Mouse (Mus musculus) stomach, embryonic 15.5 days (tissue): ENCODE measurements at regions not wholly inside any gene's neighbourhood (a gene's known extent, or its start where the extent isn't known, plus 50 kb on each side); places are given as distances from the start of the nearest gene placed in this dataset.

Experiments
- ATAC-seq: fragments of 200-750 bp; cut with Nextera tagmentation; 2 replicates; pipeline ENCODE4 v1.8.0; 2017; ENCODE audit warnings: low read depth, moderate number of reproducible peaks, moderate TSS enrichment; ENCODE audit not compliant: insufficient read depth, low FRiP score
- H3K27ac ChIP-seq: fragments of 300-500 bp; sonication (generic); 2 replicates; pipeline ENCODE4 v1.5.1; 2015; ENCODE audit warnings: mild to moderate bottlenecking, inconsistent platforms
- H3K27me3 ChIP-seq: fragments of 300-500 bp; sonication (generic); replicated peaks from 2 replicates; pipeline ENCODE4 v1.6.1; 2015; ENCODE audit warnings: inconsistent platforms
- H3K36me3 ChIP-seq: fragments of 300-500 bp; sonication (generic); 2 replicates; pipeline ENCODE4 v1.6.1; 2015; ENCODE audit warnings: inconsistent platforms
- H3K4me1 ChIP-seq: fragments of 300-500 bp; sonication (generic); 2 replicates; pipeline ENCODE4 v1.6.1; 2015; ENCODE audit warnings: inconsistent platforms
- H3K4me2 ChIP-seq: fragments of 300-500 bp; sonication (generic); 2 replicates; pipeline ENCODE4 v1.6.1; 2015; ENCODE audit warnings: mild to moderate bottlenecking, inconsistent platforms
- H3K4me3 ChIP-seq: fragments of 300-500 bp; sonication (generic); replicated peaks from 2 replicates; pipeline ENCODE4 v1.5.1; 2015; ENCODE audit warnings: inconsistent platforms
- H3K9ac ChIP-seq: fragments of 300-500 bp; sonication (generic); 2 replicates; pipeline ENCODE4 v1.6.1; 2015; ENCODE audit warnings: inconsistent platforms
- H3K9me3 ChIP-seq: fragments of 300-500 bp; sonication (generic); 2 replicates; pipeline ENCODE4 v1.6.1; 2016; ENCODE audit warnings: inconsistent platforms
- WGBS: fragments of 180-500 bp; shearing (Covaris S2); methylation state at CpG from one replicate; pipeline ENCODE4 v1.1.7; 2015; 5-methylcytosine and 5-hydroxymethylcytosine counted together

DNA sequence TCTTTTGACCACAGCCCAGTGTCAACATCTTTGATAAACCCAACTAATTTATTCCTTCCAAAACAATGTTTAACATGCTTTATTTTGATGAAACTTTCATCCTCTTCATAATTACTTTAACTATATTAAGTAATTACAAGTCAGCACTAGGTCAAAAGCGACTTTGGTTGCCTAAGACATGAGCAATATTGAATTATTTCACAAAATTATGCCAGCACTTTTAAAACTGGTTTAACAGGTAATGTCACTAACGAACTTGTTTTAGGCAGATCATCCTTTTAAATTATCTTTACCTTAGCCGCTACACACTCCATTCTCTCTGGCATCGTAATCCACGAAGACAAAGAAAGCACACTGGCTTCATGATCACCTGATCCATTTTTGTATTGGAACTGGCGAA is 669.8 kb upstream of the Pou3f3 start:
- WGBS: 79% methylated on average over 6 of the region's 6 CpGs
- ATAC-seq: no peak
- Histone ChIP-seq H3K4me2 (no peak overlapping the region), H3K36me3 (no peaks in the 10 kb centered on the region), H3K27me3 (no peaks in the 10 kb centered on the region), H3K9me3 (no peaks in the 10 kb centered on the region), H3K9ac (no peak overlapping the region), H3K4me1 (no peaks in the 10 kb centered on the region), H3K4me3 (no peak overlapping the region), H3K27ac (no peak overlapping the region)

DNA sequence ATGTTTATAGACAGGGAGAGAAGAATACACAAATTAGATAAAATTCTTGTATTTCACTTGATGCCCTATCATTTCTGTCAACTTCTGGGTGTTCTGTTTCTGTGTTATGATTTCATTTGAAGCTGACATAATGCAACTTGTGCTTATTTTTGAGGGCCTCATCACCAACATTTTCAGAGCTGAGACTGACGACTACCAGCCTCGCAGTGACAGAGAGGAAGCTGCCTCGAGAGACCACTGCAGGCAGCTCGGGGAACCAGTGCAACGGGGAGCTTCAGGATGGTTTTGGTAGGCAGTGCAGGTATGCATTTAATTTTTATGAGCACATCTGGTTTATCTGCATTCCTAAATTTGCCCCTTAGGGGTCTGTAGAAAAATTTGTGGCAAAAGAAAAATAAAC is 669.1 kb upstream of the Pou3f3 start:
- H3K4me2 ChIP-seq: no peak overlapping the region
- H3K9ac ChIP-seq: no peak overlapping the region
- H3K9me3 ChIP-seq: no peaks in the 10 kb centered on the region
- WGBS: 64% methylated on average over 5 of the region's 5 CpGs
- no peaks in the 10 kb centered on the region for H3K27me3 ChIP-seq
- H3K4me3 ChIP-seq: no peak overlapping the region
- no peaks in the 10 kb centered on the region for H3K4me1 ChIP-seq
- no peak for ATAC-seq
- H3K27ac ChIP-seq: no peak overlapping the region
- no peaks in the 10 kb centered on the region for H3K36me3 ChIP-seq

GRCm38 (mm10) chr1:42033786-42034185 is 661.8 kb upstream of the Pou3f3 start:
- H3K36me3 ChIP-seq: no peaks in the 10 kb centered on the region
- H3K9me3 ChIP-seq: no peaks in the 10 kb centered on the region
- no peak overlapping the region for H3K4me3 ChIP-seq
- no peak for ATAC-seq
- H3K27ac ChIP-seq: no peak overlapping the region
- H3K27me3 ChIP-seq: no peaks in the 10 kb centered on the region
- H3K9ac ChIP-seq: no peak overlapping the region
- no peak overlapping the region for H3K4me2 ChIP-seq
- 88% methylated on average over 2 of the region's 2 CpGs for WGBS
- H3K4me1 ChIP-seq: no peaks in the 10 kb centered on the region

GRCm38 (mm10) chr1:42035371-42035770 is 660.2 kb upstream of the Pou3f3 start:
- H3K27ac ChIP-seq: no peak overlapping the region
- no peak for ATAC-seq
- whole genome bisulfite sequencing: 75% methylated on average over 4 of the region's 4 CpGs

GRCm38 (mm10) chr1:42041544-42041943 is 654.0 kb upstream of the Pou3f3 start:
- no peak overlapping the region for H3K4me2 ChIP-seq
- 60% methylated on average over 2 of the region's 2 CpGs for WGBS
- H3K9me3 ChIP-seq: no peaks in the 10 kb centered on the region
- no peak overlapping the region for H3K4me3 ChIP-seq
- H3K36me3 ChIP-seq: no peaks in the 10 kb centered on the region
- no peaks in the 10 kb centered on the region for H3K27me3 ChIP-seq
- H3K27ac ChIP-seq: no peak overlapping the region
- no peaks in the 10 kb centered on the region for H3K4me1 ChIP-seq
- no peak for ATAC-seq
- no peak overlapping the region for H3K9ac ChIP-seq

More at GRCm38 (mm10) chr1:42035371-42035770, 660.2 kb upstream of the Pou3f3 start:
- H3K4me2 ChIP-seq: no peak overlapping the region
- H3K9me3 ChIP-seq: no peaks in the 10 kb centered on the region
- H3K27me3 ChIP-seq: no peaks in the 10 kb centered on the region
- no peaks in the 10 kb centered on the region for H3K36me3 ChIP-seq
- no peak overlapping the region for H3K9ac ChIP-seq
- no peak overlapping the region for H3K4me3 ChIP-seq
- no peaks in the 10 kb centered on the region for H3K4me1 ChIP-seq

- no peak overlapping the region for H3K27ac ChIP-seq
- ATAC-seq: no peak
- H3K36me3 ChIP-seq: no peaks in the 10 kb centered on the region
- no peak overlapping the region for H3K4me3 ChIP-seq
- H3K4me1 ChIP-seq: no peaks in the 10 kb centered on the region
- H3K9me3 ChIP-seq: no peaks in the 10 kb centered on the region
- no peaks in the 10 kb centered on the region for H3K27me3 ChIP-seq
- no peak overlapping the region for H3K4me2 ChIP-seq
- no peak overlapping the region for H3K9ac ChIP-seq
These were observed 637.1 kb upstream of the Pou3f3 start for GRCm38 (mm10) chr1:42058494-42058893.

GRCm38 (mm10) chr1:42070064-42070463 is 625.5 kb upstream of the Pou3f3 start:
- H3K27ac ChIP-seq: no peak overlapping the region
- ATAC-seq: no peak
- H3K27me3 ChIP-seq: no peaks in the 10 kb centered on the region
- no peak overlapping the region for H3K9ac ChIP-seq
- 64% methylated on average over 5 of the region's 5 CpGs for WGBS
- no peak overlapping the region for H3K4me2 ChIP-seq
- H3K36me3 ChIP-seq: no peaks in the 10 kb centered on the region
- H3K4me3 ChIP-seq: no peak overlapping the region
- H3K9me3 ChIP-seq: no peaks in the 10 kb centered on the region
- H3K4me1 ChIP-seq: no peaks in the 10 kb centered on the region

DNA sequence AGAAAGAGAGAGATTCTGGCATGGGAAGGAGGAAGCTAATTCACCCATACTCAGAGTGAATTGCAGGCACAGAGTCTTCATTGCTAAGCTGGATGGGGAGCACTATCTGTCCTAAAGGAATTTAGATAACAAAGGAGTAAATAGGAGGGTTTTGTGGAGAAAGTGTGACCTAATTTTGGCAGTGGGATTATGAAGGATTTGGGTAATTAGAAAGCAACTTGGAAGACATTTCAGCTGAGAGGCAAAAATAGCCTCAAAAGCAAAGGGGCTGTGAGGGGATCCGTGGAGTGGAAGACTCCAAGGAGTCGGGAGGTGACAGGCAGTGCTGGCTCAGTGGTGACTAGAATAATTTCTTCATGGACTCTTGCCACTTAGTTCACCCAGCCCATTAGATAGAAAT is 599.5 kb upstream of the Pou3f3 start:
- no peaks in the 10 kb centered on the region for H3K27me3 ChIP-seq
- WGBS: 67% methylated on average over 2 of the region's 2 CpGs
- no peaks in the 10 kb centered on the region for H3K36me3 ChIP-seq
- H3K9me3 ChIP-seq: no peaks in the 10 kb centered on the region
- H3K4me1 ChIP-seq: no peaks in the 10 kb centered on the region
- no peak overlapping the region for H3K27ac ChIP-seq
- no peak overlapping the region for H3K4me2 ChIP-seq
- no peak overlapping the region for H3K9ac ChIP-seq
- H3K4me3 ChIP-seq: no peak overlapping the region
- no peak for ATAC-seq

GRCm38 (mm10) chr1:42098580-42098979 is 597.0 kb upstream of the Pou3f3 start:
- H3K27ac ChIP-seq: no peak overlapping the region
- H3K9me3 ChIP-seq: no peaks in the 10 kb centered on the region
- H3K36me3 ChIP-seq: no peaks in the 10 kb centered on the region
- no peak overlapping the region for H3K4me2 ChIP-seq
- no peaks in the 10 kb centered on the region for H3K27me3 ChIP-seq
- H3K4me3 ChIP-seq: no peak overlapping the region
- H3K9ac ChIP-seq: no peak overlapping the region
- WGBS: 85% methylated on average over 2 of the region's 2 CpGs
- ATAC-seq: no peak
- no peaks in the 10 kb centered on the region for H3K4me1 ChIP-seq

DNA sequence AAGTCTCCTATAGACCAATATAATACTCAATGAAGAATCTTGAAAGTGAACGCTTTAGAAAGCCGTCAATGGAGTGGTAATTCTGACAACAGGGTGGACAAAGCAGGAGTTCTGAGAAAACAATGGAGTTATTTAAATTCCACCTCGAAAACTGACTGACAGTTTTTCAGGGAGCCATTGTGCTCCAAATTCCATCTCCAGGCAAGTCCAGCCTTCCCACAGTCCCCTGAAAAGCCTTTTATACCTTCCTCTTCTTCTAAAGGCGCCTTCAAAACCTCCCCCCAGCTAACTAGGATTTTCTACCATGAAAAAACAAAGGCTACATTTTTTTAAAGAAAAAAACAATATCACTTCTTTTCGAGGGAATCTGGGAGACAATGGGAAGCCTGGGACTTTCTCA is 588.0 kb upstream of the Pou3f3 start:
- Histone ChIP-seq H3K27me3 (no peaks in the 10 kb centered on the region), H3K36me3 (no peaks in the 10 kb centered on the region), H3K4me3 (no peak overlapping the region), H3K4me2 (no peak overlapping the region), H3K9me3 (no peaks in the 10 kb centered on the region), H3K4me1 (no peaks in the 10 kb centered on the region), H3K27ac (no peak overlapping the region), H3K9ac (no peak overlapping the region)
- ATAC-seq: no peak
- WGBS: 62% methylated on average over 5 of the region's 5 CpGs

DNA sequence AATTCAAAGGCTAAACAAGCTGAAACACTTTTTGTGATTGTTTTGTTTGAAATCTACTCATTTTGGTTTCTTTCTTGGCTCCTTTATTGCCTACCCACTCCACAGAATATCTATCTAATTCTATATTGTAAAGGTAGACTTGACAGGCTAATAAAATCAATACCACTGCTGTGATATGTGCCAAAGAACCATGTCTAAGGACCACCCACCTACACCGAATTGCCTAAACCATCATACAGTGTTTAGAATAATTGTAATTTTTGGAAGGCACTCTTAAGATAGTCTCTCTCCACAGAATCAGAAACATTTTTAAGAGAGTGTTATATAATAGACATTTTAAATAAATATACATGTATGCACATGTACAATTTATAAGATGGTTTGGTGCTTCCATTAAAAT is 587.6 kb upstream of the Pou3f3 start:
- ATAC-seq: no peak
- Histone ChIP-seq H3K4me3 (no peak overlapping the region), H3K36me3 (no peaks in the 10 kb centered on the region), H3K27ac (no peak overlapping the region), H3K9me3 (no peaks in the 10 kb centered on the region), H3K27me3 (no peaks in the 10 kb centered on the region), H3K9ac (no peak overlapping the region), H3K4me2 (no peak overlapping the region), H3K4me1 (no peaks in the 10 kb centered on the region)
- WGBS: 75% methylated on average over 1 of the region's 1 CpGs

- Histone ChIP-seq H3K27ac (no peak overlapping the region), H3K9ac (no peak overlapping the region), H3K4me3 (no peak overlapping the region), H3K27me3 (no peaks in the 10 kb centered on the region), H3K4me1 (no peaks in the 10 kb centered on the region), H3K4me2 (no peak overlapping the region), H3K9me3 (no peaks in the 10 kb centered on the region), H3K36me3 (no peaks in the 10 kb centered on the region)
- WGBS: 71% methylated on average over 13 of the region's 13 CpGs
- no peak for ATAC-seq
These were observed 543.3 kb upstream of the Pou3f3 start for GRCm38 (mm10) chr1:42152175-42152790.

GRCm38 (mm10) chr1:42152916-42153315 is 542.7 kb upstream of the Pou3f3 start:
- H3K36me3 ChIP-seq: no peaks in the 10 kb centered on the region
- no peaks in the 10 kb centered on the region for H3K27me3 ChIP-seq
- no peaks in the 10 kb centered on the region for H3K4me1 ChIP-seq
- no peak overlapping the region for H3K27ac ChIP-seq
- no peaks in the 10 kb centered on the region for H3K9me3 ChIP-seq
- ATAC-seq: no peak
- no peak overlapping the region for H3K4me2 ChIP-seq
- no peak overlapping the region for H3K4me3 ChIP-seq
- WGBS: 56% methylated on average over 3 of the region's 3 CpGs
- no peak overlapping the region for H3K9ac ChIP-seq
